In the genomic region with DNA sequence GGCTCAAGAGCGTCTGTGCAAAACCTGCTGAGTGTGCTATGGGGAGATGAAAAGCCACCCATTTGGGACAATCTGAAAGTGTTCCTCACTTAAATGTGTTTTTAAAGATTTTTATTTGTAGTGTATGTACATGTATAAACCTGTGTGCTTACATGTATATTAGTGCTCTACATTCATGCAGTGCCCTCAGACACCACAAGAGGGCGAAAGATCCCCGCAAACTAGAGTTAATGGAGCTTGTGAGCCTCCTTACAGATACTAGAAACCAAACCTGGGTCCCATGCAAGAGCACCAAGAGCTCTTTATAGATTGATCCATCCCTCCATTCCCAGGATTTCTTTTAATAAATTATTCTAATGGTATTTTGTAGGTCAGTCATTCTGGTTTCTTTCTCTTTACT, we compare ENCODE assay signal across 9 mouse cellular contexts. TPM values are rescaled to one million over a fixed set of nuclear protein-coding genes. Genes with fewer than 3 reads are reported as not detected.
DNase-seq lines count a peak whose midpoint lies in the region; ATAC-seq and TF ChIP-seq lines count a peak whose summit lies in the region.
"Had no signal": no experiment of that assay in that cellular context is flagged by ENCODE, and none has a peak within 500 bp of the region (broad histone marks: within the 10 kb centered on the region; RNA-seq: fewer than 3 reads in every experiment).

No protein-coding gene starts in this region.

- no peaks in the 10 kb centered on the region for H3K36me3 ChIP-seq in liver, embryonic 13.5 days
- H3K36me3 ChIP-seq in spleen, adult 2 months (ENCODE audit: control insufficient read depth, insufficient read depth, low read length): no peaks in the 10 kb centered on the region

- DNase-seq in heart, adult 11 months: peak; percentile 89
- no peak for DNase-seq in heart, adult 8-10 months (ENCODE audit: low spot score)
- peak; percentile 29 for DNase-seq in urinary bladder, postnatal 25 days (ENCODE audit: low spot score)
- DNase-seq in urinary bladder, postnatal 10 days (ENCODE audit: low spot score): no peak
- peak; percentile 49 for DNase-seq in embryo, embryonic 11 days
- DNase-seq in liver, embryonic 13.5 days: peak; percentile 40
- DNase-seq in spleen, adult 2 months (ENCODE audit: low read depth in 1 of 2, low spot score in 2 of 2): peak; percentile 41 to 62
- no peak for DNase-seq in cerebellum, adult 2 months

- no peaks in the 10 kb centered on the region for H3K9me3 ChIP-seq in liver, embryonic 13.5 days (replicated peaks)

- no peak overlapping the region for H3K9ac ChIP-seq in liver, embryonic 13.5 days

- no peak for ATAC-seq in liver, embryonic 13.5 days (ENCODE audit: low read depth)

- no peak overlapping the region for H3K4me3 ChIP-seq in liver, embryonic 13.5 days (replicated peaks)
- H3K4me3 ChIP-seq in spleen, adult 2 months (ENCODE audit: extremely low read depth, insufficient read depth, insufficient read length): no peak overlapping the region
- H3K4me3 ChIP-seq in cerebellum, adult 2 months (replicated peaks; ENCODE audit: insufficient read depth, low read depth, low read length): no peak overlapping the region

- H3K4me2 ChIP-seq in liver, embryonic 13.5 days: no peak overlapping the region

- no peak overlapping the region for H3K27ac ChIP-seq in liver, embryonic 13.5 days
- no peak overlapping the region for H3K27ac ChIP-seq in spleen, adult 2 months (ENCODE audit: insufficient read depth, low read length)
- no peak overlapping the region for H3K27ac ChIP-seq in cerebellum, adult 2 months (ENCODE audit: insufficient read depth, low read length)

- no peaks in the 10 kb centered on the region for H3K27me3 ChIP-seq in liver, embryonic 13.5 days
- H3K27me3 ChIP-seq in spleen, adult 2 months (ENCODE audit: control insufficient read depth, insufficient read depth, low read length): no peaks in the 10 kb centered on the region
- H3K27me3 ChIP-seq in cerebellum, adult 2 months (ENCODE audit: control insufficient read depth, insufficient read depth, low read length): no peaks in the 10 kb centered on the region

- no peak for TF ChIP-seq POLR2A in spleen, adult 2 months (IDR thresholded peaks at IDR 0.05; ENCODE audit: low read depth, low read length)
- no peak for TF ChIP-seq POLR2A in cerebellum, adult 2 months (IDR thresholded peaks at IDR 0.05; ENCODE audit: borderline replicate concordance, insufficient read depth, low read length)

- WGBS in liver, embryonic 13.5 days (ENCODE audit: insufficient replicate concordance): 28% methylated on average over 3 of the region's 3 CpGs
- WGBS in spleen, adult 2 months: 48% methylated on average over 3 of the region's 3 CpGs
- WGBS in cerebellum, adult 2 months: 42% methylated on average over 3 of the region's 3 CpGs

- no peaks in the 10 kb centered on the region; the same call in 1 of the 2 replicates for H3K4me1 ChIP-seq in liver, embryonic 13.5 days (replicated peaks)
- no peaks in the 10 kb centered on the region for H3K4me1 ChIP-seq in spleen, adult 2 months (ENCODE audit: control insufficient read depth, insufficient read depth, insufficient read length)
- H3K4me1 ChIP-seq in cerebellum, adult 2 months (ENCODE audit: control insufficient read depth, insufficient read depth, low read length): no peaks in the 10 kb centered on the region

- TF ChIP-seq CTCF in spleen, adult 2 months (IDR thresholded peaks at IDR 0.05; ENCODE audit: extremely low read depth, insufficient read depth, insufficient read length, insufficient replicate concordance): peak; percentile 32; the same call in 1 of the 2 replicates
- TF ChIP-seq CTCF in cerebellum, adult 2 months (IDR thresholded peaks at IDR 0.05; ENCODE audit: borderline replicate concordance, insufficient read depth, low read depth, low read length): no peak

RNA-seq across cellular contexts. Expression of a gene that starts 17.3 kb away (rescaled TPM):
- not detected for total RNA-seq in heart, adult 8-10 months (2022)
- 0.17 TPM in 1 of 2 replicates, not detected in the other for polyA plus RNA-seq in liver, embryonic 13.5 days (2015; fragmentation: Nextera tagmentation; extraction: Ambion mirVana)
- polyA plus RNA-seq in spleen, adult 2 months (2012; rRNA removed): 0.18 and 0.25 TPM in 2 replicates
- polyA plus RNA-seq in cerebellum, adult 2 months (2012; rRNA removed): 0.21 TPM in 1 of 2 replicates, not detected in the other
- total RNA-seq: layer of hippocampus, postnatal 14 days had no signal

Comparison
In these comparisons a context has a peak if more than half of its experiments do, and no peak if none do; other contexts are left out.
1. DNase-seq: peak in heart, adult 11 months (single experiment), urinary bladder, postnatal 25 days (single experiment), embryo, embryonic 11 days (single experiment), liver, embryonic 13.5 days (single experiment) and spleen, adult 2 months (2 of 2); none in heart, adult 8-10 months (single experiment), urinary bladder, postnatal 10 days (single experiment) and cerebellum, adult 2 months (0 of 2).